Mouse (Mus musculus) adrenal gland, adult 8-10 months (tissue): ENCODE measurements around the gene Drd3. TPM values are rescaled to one million over a fixed set of nuclear protein-coding genes. Genes with fewer than 3 reads are reported as not detected.

Source experiments
- DNase-seq: peaks from one replicate; pipeline ENCODE4 v3.0.0; 2022
- total RNA-seq, 4 experiments: library from RNA; stranded (reverse); gene quantifications; 2 replicates each; pipeline ENCODE4 v1.2.4; 2022

The Drd3 gene
- total RNA-seq = not detected

GRCm38 (mm10) chr16:43753751-43754150 is at the start of gene Drd3:
Drd3 (plus strand) TSS chr16:43754026.
- DNase-seq = no peak

DNA sequence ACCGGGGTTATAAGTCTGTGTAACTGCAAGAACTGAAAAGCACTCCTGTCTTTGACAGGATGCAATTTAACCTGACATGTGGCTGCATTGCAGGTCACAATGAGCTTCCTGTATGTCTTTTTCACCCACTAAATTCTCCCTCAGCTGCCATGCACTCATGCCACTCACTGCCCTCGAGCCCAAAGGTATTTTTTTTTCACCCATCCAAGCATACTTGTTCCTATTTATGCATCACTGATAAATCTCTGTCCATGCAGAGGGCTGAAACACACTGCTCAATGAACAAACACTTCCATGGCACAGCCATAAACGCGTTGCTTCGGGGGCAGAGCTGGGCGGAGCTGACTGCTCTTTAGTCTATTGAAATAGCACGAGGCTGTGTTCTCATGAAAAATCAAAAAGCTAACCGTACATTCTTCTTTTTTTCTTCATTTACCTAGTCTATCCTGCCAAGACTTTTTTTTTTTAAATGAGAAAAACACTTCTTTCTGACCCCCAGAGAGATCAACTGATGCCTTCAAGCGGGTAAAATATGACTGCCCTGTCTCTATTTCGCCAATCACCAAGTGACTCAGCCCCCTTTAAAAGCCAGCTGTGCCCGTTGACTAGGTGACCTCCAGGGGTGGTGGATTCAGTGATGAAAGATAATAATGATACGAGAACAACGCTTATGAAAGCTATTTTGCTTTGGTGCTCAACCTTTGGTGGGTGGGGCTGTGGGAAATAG is 45.3 kb upstream of the Drd3 start:
- DNase-seq = no peak

DNA sequence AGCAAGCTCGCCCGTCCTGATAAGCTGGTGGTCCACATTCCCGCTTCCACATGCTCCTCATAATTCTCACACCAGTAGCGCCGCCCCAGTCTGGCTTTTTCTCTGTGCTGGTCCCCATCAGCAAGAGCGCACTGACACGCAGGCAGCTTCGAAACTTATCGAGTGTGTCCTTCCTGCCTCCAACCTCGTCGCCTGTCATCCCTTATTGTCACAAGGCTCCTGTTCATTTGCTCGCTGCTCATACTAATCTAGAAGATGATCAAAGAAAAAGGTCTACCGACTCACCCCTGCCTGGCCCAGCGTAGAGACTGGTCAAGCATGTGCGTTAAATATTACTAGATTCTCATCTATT is 44.8 kb upstream of the Drd3 start:
- DNase-seq = no peak

DNA sequence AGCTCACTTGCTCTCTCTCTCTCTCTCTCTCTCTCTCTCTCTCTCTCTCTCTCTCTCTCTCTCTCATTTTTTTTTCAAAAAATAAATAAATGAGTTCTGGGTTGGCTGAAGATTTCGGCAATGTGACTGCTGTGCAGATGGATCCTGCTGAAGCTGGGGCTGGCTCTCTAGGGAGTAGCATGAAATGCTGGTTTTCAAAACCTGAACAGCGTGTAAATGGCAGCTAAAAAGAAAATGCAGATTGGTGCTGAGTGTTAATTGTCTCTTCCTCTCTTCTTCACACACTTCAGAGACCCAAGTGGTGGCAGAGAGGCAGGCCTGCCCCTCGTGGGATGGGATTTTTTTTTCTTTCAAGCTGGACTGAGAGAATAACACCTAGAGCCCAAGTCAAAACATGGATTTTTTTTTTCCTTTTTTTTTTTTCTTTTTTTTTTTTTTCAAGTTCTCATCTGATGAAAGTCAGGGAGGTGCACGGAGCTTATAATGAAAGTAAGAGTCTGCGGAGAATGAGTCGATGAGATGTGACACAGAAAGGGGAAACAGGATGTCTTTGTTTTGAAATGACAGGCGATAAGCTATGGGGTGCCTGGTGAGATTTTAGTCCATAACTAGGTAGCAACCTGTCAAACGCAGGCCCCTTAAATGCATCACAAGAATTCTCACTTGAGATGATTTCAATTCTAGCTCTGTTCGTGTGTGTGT is 44.2 kb upstream of the Drd3 start:
- DNase-seq = no peak

GRCm38 (mm10) chr16:43710134-43710475 is 43.7 kb upstream of the Drd3 start:
- DNase-seq = no peak

GRCm38 (mm10) chr16:43710651-43711050 is 43.2 kb upstream of the Drd3 start:
- no peak for DNase-seq

DNA sequence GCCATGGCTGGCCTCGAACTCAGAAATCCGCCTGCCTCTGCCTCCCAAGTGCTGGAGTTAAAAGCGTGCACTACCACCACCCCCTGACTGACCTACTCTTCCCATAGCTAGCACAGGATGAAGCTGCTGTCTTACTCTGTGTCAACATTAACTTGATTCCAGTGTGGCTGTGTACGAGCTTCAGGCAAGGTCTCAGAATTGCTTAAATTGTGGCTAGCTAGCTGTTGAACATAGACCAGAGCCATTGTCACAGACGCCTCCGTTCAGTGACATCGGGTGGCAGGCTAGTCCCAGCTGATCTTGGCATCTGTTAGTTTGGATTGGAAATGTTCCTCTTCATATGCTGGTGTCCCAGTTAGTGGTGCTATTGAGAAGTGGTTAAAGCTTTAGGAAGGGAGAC is 42.5 kb upstream of the Drd3 start:
- DNase-seq = no peak

GRCm38 (mm10) chr16:43724444-43724843 is 29.4 kb upstream of the Drd3 start:
- DNase-seq = no peak

- no peak for DNase-seq
Measured at GRCm38 (mm10) chr16:43729506-43730221, 24.2 kb upstream of the Drd3 start.

DNA sequence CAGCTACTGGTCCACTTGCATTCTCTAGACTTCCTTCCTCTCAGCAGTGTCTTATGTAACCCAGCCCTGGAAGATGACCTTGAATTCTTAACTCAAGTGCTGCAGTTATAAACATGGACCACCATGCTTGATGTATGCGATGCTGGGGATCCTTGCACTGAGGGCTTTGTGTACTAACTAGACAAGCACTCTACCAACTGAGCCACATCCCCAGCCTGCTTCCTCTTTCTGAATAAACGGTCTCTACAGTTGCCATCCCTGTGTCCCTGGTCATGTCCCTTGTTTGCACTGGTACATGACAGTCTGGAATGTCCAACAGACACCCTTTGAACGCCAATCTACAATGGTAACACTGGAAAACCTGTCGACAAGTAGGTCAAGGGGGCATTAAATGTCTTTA is 23.5 kb upstream of the Drd3 start:
- no peak for DNase-seq

DNA sequence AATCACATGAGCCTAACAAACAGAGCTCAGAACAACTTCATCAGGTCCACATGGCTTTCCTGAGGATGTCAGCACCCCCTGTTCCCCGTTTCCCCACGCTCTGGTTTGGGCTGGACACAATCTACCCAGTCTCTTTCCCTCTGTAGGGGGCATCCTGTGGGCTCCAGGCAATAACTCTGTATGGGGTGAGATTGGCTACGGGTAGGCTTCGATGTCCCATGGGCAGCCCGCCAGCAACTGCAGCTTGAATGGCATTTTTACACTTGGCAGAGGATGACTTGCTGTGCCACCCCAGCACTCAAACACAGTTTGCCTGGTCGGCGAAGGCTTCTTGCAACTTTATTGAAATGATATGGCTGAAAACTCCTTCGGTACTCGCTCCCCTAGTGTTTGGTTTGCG is 21.3 kb upstream of the Drd3 start:
- no peak for DNase-seq

DNA sequence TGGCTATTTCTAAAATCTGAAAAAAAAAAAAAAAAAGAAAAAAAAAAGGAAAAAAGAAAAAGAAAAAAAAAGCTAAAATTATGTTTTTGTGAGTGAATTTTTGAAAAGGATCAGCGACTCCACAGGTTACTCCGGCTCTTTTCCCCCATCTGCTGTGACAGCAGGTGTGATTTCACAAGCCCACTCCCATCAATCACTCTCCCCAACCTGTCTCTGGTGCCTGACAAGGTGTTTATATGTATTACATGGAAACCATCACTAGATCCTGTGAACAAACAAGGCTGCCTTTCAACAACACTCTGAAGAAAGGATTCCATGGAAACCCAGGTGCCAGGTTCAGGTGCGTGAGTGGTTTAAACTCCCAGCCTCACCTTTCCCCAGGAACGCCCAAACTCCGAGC is 20.9 kb upstream of the Drd3 start:
- DNase-seq = no peak

DNA sequence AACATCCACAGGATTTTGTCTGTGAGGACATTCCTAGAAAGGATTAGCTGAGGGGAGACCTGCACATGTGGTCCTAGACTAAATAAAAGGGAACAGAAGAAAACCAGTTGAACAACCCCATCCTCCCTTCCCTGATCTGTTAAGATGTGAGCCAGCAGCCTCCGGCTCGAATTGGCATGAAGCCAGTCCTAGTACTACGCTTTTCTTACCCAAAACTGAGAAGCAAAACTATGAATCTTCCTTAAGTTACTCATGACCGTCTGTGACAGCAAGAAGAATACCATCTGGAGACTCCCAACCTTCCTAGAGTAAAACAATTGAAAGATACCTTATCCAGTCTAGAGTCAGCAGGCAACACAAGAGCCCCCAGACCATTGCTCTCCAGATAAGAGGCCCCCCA is 15.9 kb upstream of the Drd3 start:
- DNase-seq = no peak

DNA sequence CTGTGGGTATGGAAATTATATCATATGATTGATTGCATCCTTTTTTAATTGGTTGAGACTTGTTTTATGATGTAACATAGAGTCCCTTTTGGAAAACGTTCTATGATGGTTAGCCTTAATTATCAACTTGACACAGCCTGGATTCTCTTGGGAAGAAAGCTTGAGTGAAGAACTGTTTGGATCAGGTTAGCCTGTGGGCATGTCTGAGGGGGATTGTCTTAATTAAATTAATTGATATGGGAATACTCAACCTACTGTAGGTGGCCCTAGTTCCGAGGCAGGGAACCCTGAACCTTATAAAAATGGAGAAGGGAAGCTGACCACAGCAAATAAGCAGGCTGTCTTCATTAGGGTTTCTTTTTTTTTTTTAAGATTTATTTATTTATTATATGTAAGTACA is 12.9 kb upstream of the Drd3 start:
- DNase-seq = no peak

DNA sequence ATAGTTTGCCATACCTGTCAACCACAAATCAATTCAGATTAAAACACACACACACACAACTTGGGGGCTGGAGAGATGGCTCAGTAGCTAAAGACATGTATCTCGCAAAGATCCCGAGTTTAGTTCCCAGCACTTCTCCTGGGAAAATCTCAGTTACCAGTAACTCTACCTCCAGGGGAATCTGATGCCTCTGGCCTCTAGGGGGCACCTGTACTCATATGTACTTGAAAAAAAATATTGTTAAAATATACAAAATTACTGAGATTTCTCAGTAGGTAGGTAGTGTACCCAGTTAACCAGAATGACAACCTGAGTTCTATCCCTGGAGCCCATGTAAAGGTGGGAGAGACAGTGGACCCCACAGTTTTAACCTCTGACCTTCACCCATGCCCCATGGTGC is 5.4 kb upstream of the Drd3 start:
- no peak for DNase-seq

- DNase-seq = no peak
Measured at GRCm38 (mm10) chr16:43752900-43753299, 926 bp upstream of the Drd3 start.

- no peak for DNase-seq
Measured at GRCm38 (mm10) chr16:43772358-43772757, 18.5 kb downstream of the Drd3 start.

DNA sequence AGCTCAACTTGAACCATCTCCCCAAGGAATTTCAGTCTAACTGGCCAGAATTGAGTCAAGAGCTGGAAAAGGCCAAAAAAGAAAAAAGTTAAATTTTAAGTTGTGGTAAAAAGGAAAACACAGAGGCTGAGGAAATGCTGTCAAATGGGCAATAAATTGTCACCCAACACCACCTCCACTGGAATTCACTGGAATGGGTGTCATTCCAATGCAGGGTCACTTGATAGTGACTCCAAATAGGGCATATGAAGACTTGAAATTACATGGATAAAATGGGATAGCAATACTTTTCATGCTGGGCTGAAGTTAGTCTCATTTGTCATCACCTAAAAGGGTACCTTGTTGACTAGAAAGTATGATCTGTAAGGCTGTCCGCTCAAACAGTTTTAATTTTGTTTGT is 18.9 kb downstream of the Drd3 start:
- DNase-seq = no peak

- no peak for DNase-seq
Measured at GRCm38 (mm10) chr16:43773506-43773905, 19.7 kb downstream of the Drd3 start.

GRCm38 (mm10) chr16:43776886-43777285 is 23.1 kb downstream of the Drd3 start:
- no peak for DNase-seq

DNA sequence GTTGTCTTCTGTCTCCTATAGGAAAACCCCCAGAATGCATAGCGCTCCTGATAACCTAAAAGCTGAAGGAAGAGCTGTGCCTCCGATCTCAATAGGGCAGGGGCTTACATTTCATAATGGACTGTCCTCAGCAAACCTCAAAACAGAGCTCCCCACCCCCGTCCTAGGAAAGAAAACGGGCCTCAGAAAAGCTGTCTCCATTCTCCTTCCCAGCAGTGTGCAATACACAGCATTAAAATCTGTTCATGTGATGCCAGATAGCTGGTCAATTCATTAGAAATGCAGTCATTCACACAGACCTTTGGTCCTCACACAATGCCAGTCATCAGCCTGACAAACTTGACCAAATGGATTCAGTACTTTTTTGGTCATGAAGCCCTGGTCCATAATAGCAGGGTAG is 45.7 kb downstream of the Drd3 start:
- DNase-seq = no peak

DNA sequence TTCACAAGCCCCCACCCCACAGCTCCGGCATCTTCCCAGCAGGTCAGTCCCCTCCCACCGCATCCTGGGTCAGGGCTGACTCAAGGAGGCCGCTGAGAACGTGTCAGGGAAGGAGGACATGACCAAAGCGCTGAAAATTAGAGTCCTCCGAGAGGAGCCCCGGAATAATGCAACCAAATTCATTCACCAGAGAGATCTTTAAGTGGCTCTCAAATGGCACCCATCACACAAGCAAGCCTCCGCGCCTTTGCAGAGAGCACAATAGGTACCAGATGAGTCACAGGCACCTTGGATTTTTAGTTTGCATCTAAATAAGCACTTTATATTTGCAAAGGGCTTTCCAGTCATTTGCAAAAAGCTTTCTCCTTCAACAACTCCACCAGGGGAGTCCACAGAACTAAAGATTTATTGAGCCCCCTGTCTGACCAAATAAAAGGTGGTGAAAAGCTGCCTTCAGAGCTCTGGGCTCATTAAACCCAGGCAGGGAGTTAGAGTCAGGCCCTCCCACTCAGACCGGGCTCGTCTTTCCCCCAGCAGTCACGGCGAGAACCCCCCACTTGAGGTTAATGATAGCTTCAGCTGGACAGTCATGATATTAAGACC is 46.4 kb downstream of the Drd3 start:
- no peak for DNase-seq

DNA sequence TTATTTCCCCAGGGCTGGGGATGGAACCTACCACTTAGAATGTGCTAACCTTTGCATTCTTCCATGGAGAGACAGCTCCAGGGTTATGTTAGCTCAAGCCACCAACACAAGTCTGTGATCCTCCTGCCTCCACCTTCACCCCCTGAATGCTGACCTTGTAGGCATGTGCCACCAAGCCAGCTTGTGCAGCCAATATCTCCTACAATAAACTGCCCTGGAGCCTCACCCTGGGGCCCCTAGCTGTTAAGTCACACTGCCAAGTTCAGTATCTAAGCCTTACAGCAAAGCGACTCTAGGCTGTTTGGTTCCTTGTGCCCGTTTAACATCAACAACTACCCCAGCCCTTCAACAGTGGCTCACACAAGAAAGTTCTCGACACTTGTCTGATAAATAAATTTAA is 47.3 kb downstream of the Drd3 start:
- DNase-seq = no peak
